Mouse (Mus musculus): ENCODE measurements at regions not wholly inside any gene's neighbourhood (a gene's known extent, or its start where the extent isn't known, plus 50 kb on each side); places are given as distances from the start of the nearest gene placed in this dataset.
"Not testable (repeated sequence)": the region's sequence is repeated elsewhere in the genome, so short reads cannot be mapped to it uniquely, and the experiment has no call there.

DNA sequence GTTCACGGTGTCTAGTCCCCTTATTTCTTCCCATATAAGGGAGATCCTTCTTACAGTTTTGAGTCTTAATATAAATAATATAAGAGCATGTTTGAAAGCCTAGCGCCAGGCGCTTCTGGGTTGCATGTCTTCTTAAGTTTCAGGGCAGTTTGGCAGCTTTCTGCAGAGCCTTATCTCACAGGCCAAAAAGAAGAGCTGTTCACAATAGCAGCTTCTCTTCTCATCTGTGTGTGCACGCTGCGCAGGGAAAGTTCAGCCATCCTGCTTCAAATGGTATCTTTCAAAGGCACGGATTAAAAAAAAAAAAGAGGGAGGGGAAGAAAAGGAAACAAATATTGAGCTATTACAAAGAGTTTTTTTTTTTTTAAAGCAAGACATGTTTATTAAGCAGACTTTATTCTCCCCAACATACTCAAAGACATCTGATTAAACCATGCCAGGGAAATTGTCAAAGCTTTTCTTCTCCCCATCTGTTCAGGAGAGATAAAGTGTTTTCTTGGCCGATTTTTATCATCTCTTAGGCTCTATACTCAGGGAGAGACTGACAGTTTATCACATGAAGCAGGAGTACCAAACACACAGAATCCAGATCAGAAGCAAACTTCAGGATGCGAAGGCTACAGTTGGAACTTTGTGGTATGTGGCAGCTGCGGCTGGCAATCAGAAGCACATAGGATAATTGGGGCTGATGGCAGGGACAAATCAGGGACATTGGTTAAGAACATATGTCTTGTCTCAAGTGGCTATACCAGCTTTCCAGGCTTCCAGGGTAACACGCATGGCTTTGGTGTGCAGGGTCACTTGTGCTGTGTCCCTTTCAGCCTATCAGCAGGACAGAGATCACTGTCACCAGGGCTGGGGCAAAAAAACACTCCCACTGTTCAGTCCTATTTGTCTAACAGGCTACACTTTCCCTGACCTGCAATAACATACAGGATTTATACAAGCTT, 206.9 kb upstream of the Pfkp start:
- DNase-seq (ENCODE audit: low spot score in 2 of 2) = no peak

DNA sequence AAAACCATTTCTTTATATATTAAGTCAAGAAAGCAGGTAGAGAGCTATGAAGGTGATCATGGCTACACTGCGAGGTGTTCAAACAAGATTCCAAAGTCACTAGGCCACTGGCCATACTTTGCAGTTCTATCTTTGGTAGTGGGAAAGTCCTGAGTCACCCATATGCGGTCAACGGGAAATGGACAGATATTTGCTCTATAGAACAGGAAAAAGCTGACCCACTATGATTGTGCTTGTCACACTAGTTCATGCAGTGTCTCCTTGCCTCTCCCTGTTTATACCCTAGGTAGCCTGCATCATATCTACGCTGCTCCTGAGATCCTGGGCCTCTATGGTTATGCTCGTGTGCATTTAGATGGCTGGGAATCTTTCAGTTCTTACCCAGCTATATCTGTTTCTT, 188.9 kb upstream of the Pfkp start:
- no peak for DNase-seq (ENCODE audit: low spot score in 2 of 2)

DNA sequence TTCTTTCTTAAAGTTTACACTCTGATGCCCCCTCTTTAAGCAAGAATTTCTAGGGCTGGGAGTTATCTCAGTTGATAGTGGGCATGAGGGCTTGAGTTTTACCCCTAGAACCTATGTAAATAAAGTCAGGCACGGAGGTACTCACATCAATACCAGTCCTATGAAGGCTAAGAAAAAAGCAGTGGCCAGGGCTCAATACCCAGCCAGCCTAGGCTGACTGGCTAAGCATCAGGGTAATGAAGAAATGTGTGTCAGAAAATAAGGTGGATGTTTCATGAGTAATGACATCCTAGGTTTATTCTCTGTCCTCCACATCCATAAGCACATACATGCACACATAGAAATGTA, 188.5 kb upstream of the Pfkp start:
- DNase-seq (ENCODE audit: low spot score in 2 of 2) = no peak

DNA sequence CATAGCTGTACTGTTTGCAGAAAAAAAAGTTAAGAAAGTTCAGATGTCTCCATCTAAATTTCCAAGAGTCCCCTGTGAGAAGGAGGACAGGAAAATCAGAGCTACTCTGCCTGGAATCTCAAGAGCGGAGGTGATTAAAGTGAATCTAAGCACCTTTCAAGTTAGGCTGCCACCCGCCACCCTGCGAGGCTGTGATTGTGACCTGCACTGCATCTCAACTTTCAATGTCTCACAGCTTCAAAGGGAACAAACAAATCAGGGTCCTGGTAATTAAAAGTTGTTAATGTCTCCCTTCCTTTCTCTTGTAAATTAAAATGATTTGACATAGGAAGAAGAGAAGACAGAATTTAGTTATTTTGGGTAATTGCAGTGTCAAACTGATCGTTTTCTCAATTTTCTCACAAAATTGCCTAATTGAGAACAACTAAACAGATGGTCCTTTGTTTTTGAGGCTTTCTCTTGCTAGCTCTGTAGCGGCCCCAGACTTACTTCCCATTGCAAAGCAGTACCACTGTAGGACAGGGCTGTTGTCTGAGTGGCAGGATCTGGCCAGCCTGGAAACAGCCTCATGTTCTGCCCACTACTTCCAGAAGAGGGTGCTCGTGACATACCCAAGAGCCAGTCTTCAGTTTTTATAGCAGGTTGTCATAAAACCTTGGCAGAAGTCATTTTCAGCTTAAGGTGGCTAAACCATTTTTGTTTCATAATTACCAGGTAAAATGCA, 187.9 kb upstream of the Pfkp start:
- peak; percentile 25 to 50 for DNase-seq (ENCODE audit: low spot score in 2 of 2)

DNA sequence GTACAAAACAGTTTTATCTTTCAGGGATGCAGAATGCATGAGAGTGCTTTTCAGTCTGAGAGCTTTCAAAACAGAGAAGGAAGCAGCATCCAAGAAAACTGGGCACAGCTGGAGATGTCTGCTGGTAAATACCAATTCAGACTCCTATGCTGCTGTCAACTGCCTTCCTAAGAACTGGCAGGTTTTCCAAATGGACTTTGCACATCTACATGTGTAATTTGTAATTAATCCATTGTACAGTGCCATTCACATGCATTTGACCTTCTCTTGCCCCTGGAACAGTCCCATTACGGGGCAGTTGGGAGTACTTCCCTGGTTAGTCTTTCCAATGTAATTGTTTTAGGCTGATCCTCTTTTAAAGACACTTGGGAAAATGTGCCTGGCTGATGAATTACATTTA, 181.3 kb upstream of the Pfkp start:
- DNase-seq (ENCODE audit: low spot score in 2 of 2) = no peak

DNA sequence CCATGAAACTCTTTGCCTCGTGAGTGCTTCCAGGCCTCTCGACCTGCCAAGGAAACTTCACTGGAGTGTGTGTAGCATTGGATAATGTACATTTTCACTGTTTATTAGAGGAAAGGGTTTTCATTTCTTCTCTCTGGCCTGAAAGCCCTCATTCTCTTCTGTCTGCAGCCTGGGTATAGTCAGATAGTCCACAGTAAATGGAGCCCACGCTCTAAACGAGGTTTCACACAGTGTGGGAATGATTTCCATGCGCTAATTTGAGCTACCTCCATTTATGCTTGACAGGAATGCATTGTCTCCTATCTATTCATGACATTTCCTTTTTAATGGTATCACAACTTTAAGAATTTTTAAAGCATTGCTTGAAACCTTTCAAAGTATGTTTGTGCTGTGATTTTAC, 180.8 kb upstream of the Pfkp start:
- no peak for DNase-seq (ENCODE audit: low spot score in 2 of 2)

GRCm38 (mm10) chr13:6828601-6829330, 180.2 kb upstream of the Pfkp start:
- not testable (repeated sequence) for DNase-seq (ENCODE audit: low spot score in 2 of 2)

GRCm38 (mm10) chr13:6802243-6803157, 153.9 kb upstream of the Pfkp start:
- no peak for DNase-seq (ENCODE audit: low spot score in 2 of 2)

GRCm38 (mm10) chr13:6767936-6768588, 119.5 kb upstream of the Pfkp start:
- DNase-seq (ENCODE audit: low spot score in 2 of 2) = no peak

DNA sequence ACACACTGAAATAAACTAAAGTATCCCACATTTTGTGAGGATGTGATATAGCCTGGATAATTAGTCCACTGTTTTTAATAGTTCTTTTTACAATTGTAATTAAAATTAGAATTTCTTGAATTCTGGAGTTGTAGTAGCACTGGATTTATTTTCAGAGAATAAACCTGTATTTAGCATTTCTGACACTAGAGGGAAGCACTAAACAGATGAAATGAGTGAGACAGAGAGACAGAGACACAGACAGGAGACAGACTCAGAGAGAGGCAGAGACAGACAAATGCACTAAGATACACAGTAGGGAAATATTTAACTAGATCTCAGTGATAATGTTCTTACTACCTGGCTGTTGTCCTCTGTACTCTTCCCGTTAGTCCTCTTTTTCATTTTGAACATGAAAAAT, 108.6 kb upstream of the Pfkp start:
- DNase-seq (ENCODE audit: low spot score in 2 of 2) = no peak

DNA sequence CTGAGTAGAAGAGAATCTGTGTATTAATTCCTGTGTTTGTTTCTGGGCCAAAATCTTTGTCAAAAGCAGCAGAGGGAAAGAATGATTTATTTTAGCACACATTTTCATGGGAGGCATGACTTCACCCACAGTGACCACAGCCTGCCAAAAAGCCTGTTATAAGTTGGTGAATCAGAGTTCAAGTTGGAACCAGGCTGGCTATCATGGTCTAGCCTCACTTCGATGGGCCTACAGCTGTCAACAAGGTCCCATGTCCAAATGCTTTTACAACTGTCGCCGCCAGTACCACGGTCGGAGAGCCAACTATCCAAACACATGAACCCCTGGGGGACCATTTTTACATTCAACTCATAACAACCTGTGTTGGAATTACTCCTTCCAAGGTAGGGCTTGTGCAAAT, 103.0 kb upstream of the Pfkp start:
- no peak for DNase-seq (ENCODE audit: low spot score in 2 of 2)

DNA sequence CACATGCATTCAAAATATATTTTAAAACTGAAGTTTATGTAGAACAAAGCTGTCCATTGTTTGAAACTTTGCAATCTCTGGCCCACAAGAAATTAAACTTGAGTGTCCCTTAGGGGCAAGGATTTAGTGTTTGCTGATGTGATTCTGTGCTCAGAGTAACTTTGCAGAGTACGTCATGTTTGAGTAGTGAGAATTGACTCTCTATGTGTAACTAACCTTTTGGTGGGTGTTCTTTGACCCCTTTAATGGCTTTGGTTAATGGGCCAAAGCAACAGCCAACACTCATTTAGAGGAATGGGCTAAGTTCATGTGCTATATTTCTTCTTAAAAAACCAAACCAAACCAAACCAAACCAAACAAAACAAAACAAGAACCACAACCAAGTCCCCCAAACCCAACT, 102.6 kb upstream of the Pfkp start:
- DNase-seq (ENCODE audit: low spot score in 2 of 2) = no peak

GRCm38 (mm10) chr13:6741916-6742315, 93.3 kb upstream of the Pfkp start:
- DNase-seq (ENCODE audit: low spot score in 2 of 2) = no peak

GRCm38 (mm10) chr13:6736984-6737566, 88.5 kb upstream of the Pfkp start:
- DNase-seq (ENCODE audit: low spot score in 2 of 2) = no peak

All from frontal cortex, postnatal 25 days (tissue).